Mouse (Mus musculus) liver, embryonic 14.5 days (tissue): ENCODE results near the gene Cacna2d2.

Source experiments
- CTCF ChIP-seq: IDR thresholded peaks from 2 replicates; pipeline ENCODE4 v1.5.1; 2016; ENCODE audit warnings: antibody characterized with exemption, low read depth, control low read depth
- EP300 ChIP-seq: IDR thresholded peaks from 2 replicates; pipeline ENCODE4 v1.6.1; 2016; ENCODE audit warnings: antibody characterized with exemption, low read depth

- TF ChIP-seq EP300 (no peak), CTCF (no peak)
These were observed 147.6 kb downstream of the Cacna2d2 start, which contains the start of gene Zmynd10 for GRCm38 (mm10) chr9:107547026-107547425.
